Mouse (Mus musculus): ENCODE measurements around the gene Anapc5.

The Anapc5 gene

DNA sequence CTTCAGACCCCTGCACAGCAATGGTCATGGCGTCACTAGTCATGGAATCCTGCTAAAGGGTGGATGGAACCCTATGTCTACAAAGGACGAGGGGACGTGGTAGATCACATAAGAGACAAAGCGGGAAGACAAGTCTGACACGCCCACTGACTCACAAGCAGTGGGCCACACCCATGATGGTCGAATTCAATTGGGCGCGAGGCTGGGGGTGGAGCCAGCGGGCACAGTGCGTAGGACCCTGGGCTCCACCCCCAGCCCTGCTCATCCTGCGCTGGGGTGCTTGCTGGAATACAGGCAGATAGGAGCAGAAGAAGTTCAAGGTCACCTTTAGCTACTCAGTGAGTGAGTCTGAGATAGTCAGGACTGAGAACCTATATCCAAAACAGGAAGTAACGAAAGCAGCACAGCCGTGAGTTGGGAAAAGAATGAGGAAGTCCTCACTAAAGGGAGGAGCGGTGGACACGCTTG lies 52.0 kb downstream of the Anapc5 start:
- no peak for DNase-seq (ENCODE audit: low spot score in 2 of 2)

DNA sequence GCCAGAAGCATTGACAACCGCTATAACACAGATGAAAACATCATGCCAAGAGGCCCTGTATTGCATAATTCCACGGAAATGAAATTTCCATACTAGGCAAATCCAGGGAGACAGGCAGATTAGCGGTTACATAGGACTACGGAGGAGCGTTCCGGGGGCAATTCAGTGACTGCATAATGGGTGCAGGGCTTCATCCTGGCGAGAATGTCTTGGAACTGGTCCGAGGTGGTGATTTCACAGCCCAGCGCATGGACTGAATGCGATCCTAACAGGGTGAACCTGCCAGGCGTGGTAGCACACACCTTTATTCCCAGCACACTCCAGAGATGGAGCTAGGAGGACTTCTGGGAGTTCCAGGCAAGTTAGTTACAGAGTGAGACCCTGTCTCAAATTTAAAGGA lies 53.9 kb downstream of the Anapc5 start:
- DNase-seq (ENCODE audit: low spot score in 2 of 2), result no peak

DNA sequence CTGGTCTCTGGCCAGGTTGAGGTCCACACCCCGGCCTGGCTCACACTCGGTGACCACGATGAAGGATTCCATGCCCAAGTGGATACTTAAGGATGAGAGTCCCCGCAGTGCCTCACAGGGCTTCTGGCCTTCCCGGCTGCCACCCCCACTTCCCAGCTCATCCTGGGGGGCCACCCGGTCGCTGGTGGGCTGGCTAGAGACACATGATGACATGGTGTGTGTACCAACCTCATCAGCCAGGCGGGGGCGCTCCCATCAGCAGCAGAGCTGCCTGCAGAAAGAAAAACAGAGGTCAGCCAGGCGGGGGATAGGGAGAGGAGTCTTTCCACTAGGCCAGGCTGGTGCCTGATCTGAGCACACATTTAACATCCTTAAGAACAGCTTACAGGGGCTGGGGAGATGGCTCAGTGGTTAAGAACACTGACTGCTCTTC lies 57.1 kb downstream of the Anapc5 start:
- no peak for DNase-seq (ENCODE audit: low spot score in 2 of 2)

DNA sequence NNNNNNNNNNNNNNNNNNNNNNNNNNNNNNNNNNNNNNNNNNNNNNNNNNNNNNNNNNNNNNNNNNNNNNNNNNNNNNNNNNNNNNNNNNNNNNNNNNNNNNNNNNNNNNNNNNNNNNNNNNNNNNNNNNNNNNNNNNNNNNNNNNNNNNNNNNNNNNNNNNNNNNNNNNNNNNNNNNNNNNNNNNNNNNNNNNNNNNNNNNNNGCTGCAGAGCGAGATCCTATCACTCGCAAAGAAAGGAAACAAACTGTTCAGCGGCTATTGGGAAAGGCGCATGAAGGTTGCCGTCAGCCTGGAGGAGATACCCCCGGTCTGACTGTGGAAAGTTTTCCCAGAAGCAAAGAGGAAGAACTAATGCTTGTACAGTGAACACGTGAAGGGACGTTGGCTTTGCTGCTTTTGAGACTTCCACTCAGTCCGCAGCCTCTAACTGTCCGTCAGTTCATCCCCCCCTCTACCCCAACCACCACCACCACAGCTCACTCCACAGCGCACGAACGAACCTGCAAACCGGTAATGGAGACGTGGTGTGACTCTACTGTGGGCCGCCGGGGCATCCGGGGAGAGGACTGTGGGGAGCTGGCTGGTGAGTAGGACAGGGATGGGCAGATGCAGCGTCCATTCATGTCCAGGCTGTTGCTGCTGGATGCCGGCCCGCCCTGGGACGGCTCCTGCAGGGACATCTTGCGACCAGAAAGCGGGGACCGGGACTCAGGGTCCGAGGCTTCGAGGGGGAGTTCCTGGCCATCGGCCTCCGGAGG lies 57.7 kb downstream of the Anapc5 start:
- DNase-seq (ENCODE audit: low spot score in 2 of 2), result no peak

DNA sequence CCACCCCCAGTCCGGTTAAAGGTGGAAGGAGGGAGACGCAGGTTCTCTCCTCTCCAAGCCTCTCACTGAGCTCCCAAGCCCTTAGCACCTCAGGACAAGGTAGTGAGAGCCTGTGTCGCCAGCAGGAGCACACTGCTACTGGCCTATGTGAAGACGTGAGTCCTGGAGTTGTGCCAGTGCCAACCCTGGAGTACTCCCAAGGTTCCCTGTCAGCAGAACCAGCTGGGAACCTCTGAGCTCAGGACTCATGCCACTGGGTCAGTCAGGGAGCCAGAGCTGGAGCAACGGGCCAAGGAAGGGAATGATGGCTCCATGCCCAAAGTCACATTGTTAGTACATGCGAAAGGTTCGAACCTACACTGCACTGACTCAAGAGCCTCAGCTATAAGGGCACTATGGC lies 64.5 kb downstream of the Anapc5 start:
- DNase-seq (ENCODE audit: low spot score in 2 of 2), result no peak

DNA sequence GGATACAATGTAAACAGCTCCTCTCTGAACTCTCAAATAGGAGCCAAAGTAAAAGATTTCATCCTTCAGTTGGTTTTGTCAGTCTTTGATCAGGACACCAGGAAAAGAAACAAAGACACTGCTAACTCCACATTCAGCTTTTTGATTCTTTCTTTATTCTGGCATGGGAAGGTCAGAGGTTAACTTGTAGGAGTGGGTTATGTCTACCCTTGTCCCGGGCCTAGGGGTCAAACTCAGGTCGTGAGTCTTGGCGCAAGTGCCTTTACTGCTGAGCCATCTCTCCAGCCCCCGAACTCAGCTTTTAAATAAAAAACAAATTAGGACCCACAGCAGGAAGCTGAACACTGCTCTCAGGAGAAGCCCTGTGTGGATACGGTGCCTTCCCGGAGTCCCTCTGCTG lies 65.0 kb downstream of the Anapc5 start:
- no peak for DNase-seq (ENCODE audit: low spot score in 2 of 2)

DNA sequence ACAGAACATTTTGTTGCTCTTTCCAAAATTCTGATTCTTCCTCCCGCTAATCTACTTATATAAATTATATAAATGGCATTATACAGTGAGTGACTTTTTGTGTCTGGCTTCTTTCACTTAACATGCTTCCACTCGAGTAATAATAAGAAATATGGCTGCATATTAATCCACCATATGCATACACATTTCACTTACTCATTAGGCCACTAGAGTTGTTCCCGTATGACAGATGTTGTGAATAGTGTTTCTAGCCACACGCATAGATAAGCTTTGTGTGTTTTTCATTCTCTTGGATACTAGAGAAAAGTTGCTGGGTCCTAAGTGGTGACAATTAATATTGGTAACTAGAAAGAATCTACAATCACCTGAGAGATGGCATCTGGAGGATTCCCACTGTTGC lies 65.5 kb downstream of the Anapc5 start:
- no peak for DNase-seq (ENCODE audit: low spot score in 2 of 2)

DNA sequence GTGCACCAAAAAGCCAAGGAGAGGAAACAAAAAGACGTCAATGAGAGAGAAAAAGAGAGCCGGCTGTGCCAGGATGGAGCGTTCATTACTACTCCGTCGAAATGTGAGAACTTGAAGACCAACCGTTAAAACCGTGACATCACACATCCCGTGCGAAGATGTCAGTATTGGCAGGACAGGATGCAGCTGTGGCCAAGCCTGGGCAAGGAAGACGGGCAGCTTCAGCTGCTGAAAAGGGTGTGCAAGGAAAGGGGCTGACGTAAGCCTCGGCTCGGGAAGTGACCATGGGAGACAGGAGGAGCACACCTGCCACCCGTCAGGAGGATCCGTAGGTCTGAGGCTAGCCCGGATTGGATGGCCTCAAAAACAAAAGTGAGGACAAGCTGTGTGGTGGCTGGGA lies 66.7 kb downstream of the Anapc5 start:
- no peak for DNase-seq (ENCODE audit: low spot score in 2 of 2)

DNA sequence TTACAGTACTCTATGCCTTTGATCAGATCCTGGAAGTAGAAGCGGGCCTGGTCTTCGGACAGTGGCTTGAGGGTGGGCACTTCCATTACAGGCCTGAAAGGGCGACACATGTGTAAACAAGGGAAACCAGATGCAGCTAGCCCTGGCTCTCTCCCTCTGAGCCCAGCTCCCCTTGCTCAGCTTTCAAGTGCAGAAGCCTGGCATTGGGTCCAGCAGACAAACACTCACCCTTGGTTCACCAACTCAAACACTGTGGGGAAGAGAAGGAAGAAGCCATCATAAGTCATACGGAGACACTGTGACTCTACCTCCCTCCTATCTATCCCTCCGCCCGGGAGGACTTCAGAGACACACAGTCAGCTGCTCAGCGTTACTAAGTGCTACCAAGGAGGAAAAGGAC lies 73.2 kb downstream of the Anapc5 start:
- DNase-seq (ENCODE audit: low spot score in 2 of 2), result no peak

DNA sequence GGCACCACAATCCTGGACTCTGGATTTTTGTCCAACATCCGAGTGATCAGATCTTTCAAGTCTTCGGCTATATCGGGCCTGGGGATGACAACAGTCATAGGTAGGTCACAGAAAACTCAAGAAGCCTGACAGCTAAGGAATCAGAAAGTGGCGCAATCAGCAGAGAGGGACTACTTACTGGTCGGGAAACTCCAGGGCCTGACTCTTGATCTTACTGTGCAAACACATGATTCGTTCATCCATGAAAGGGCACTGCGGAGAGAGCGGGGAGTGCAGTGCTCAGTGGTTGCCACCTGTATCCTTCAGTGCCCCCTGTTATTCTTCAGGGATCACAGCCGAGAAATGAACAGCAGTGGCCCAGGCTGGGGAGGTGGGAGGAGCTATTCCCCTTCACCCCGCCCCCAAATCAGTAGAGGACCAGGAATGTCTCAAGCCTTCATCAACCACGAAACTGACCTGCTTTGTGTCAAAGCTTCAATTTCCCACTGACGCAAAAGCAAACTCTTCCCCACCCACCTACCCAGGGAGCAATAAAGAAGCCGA lies 77.2 kb downstream of the Anapc5 start:
- DNase-seq (ENCODE audit: low spot score in 2 of 2), result no peak

Measured in left cerebral cortex, adult 9 months (tissue).